7 mouse cellular contexts compared by ENCODE assay signal in genomic region chr1:90153787-90154186, GRCm38 (mm10). TPM values are rescaled to one million over a fixed set of nuclear protein-coding genes. Genes with fewer than 3 reads are reported as not detected.
DNase-seq lines count a peak whose midpoint lies in the region; ATAC-seq and TF ChIP-seq lines count a peak whose summit lies in the region.

No protein-coding gene starts in this region.

- H3K4me2 ChIP-seq in lung, embryonic 14.5 days = peak overlapping the region; percentile 52
- peak overlapping the region; percentile 49 for H3K4me2 ChIP-seq in forebrain, embryonic 14.5 days (ENCODE audit: low read length)
- peak overlapping the region; percentile 54 for H3K4me2 ChIP-seq in limb, embryonic 12.5 days
- peak overlapping the region; percentile 36 for H3K4me2 ChIP-seq in stomach, embryonic 14.5 days (replicated peaks; ENCODE audit: low read depth, low read length)

- H3K27ac ChIP-seq in lung, embryonic 14.5 days (ENCODE audit: low read depth) = no peak overlapping the region
- peak overlapping the region; percentile 48; the same call in 1 of the 2 replicates for H3K27ac ChIP-seq in forebrain, embryonic 14.5 days (ENCODE audit: low read depth, low read length)
- H3K27ac ChIP-seq in limb, embryonic 12.5 days = peak overlapping the region; percentile 74
- H3K27ac ChIP-seq in stomach, embryonic 14.5 days (ENCODE audit: low read length) = peak overlapping the region; percentile 61

- H3K4me3 ChIP-seq in lung, embryonic 14.5 days (ENCODE audit: low read depth, low read length) = 0 out of 2 replicates have a peak overlapping the region, but pooled peaks have one; percentile 17
- peak overlapping the region; percentile 15 for H3K4me3 ChIP-seq in forebrain, embryonic 14.5 days (ENCODE audit: low read depth, low read length)
- peak overlapping the region; percentile 25 for H3K4me3 ChIP-seq in limb, embryonic 12.5 days (replicated peaks)
- H3K4me3 ChIP-seq in stomach, embryonic 14.5 days (ENCODE audit: low read depth, low read length) = no peak overlapping the region

- WGBS in lung, embryonic 14.5 days = 16% methylated on average over 6 of the region's 6 CpGs
- WGBS in forebrain, embryonic 14.5 days = 7% methylated on average over 6 of the region's 6 CpGs
- WGBS in limb, embryonic 12.5 days = 14% methylated on average over 6 of the region's 6 CpGs
- 14% methylated on average over 6 of the region's 6 CpGs for WGBS in stomach, embryonic 14.5 days

- H3K4me1 ChIP-seq in lung, embryonic 14.5 days (ENCODE audit: insufficient read depth) = 0 out of 2 replicates have a peak, but pooled peaks cover 8% of the 10 kb centered on the region
- H3K4me1 ChIP-seq in forebrain, embryonic 14.5 days (ENCODE audit: control insufficient read depth, insufficient read depth, low read length) = peaks cover 9% of the 10 kb centered on the region
- H3K4me1 ChIP-seq in limb, embryonic 12.5 days (replicated peaks) = peaks cover 26% of the 10 kb centered on the region
- H3K4me1 ChIP-seq in stomach, embryonic 14.5 days (ENCODE audit: control insufficient read depth, insufficient read depth, low read length) = peaks cover 12% of the 10 kb centered on the region

- H3K9me3 ChIP-seq in lung, embryonic 14.5 days (ENCODE audit: low read depth, low read length) = no peaks in the 10 kb centered on the region
- H3K9me3 ChIP-seq in forebrain, embryonic 14.5 days (replicated peaks; ENCODE audit: control insufficient read depth, low read length) = no peaks in the 10 kb centered on the region
- H3K9me3 ChIP-seq in limb, embryonic 12.5 days = no peaks in the 10 kb centered on the region
- no peaks in the 10 kb centered on the region for H3K9me3 ChIP-seq in stomach, embryonic 14.5 days (ENCODE audit: control insufficient read depth, low read depth, low read length)

- TF ChIP-seq CTCF in lung, embryonic 14.5 days (IDR thresholded peaks at IDR 0.05; ENCODE audit: low read depth) = no peak

- no peak for DNase-seq in lung, embryonic 14.5 days
- DNase-seq in lung, adult 18-20 months = no peak
- DNase-seq in forebrain, embryonic 14.5 days (ENCODE audit: low spot score) = no peak
- DNase-seq in spleen, postnatal 4 days (ENCODE audit: low spot score in 2 of 2) = no peak
- no peak for DNase-seq in ovary, postnatal 14 days (ENCODE audit: low spot score)

- H3K27me3 ChIP-seq in lung, embryonic 14.5 days (ENCODE audit: insufficient read depth, low read length) = no peaks in the 10 kb centered on the region
- H3K27me3 ChIP-seq in forebrain, embryonic 14.5 days (replicated peaks; ENCODE audit: control insufficient read depth, insufficient read depth, low read length) = no peaks in the 10 kb centered on the region
- H3K27me3 ChIP-seq in limb, embryonic 12.5 days = peaks cover 8% of the 10 kb centered on the region; the same call in 1 of the 2 replicates
- H3K27me3 ChIP-seq in stomach, embryonic 14.5 days (ENCODE audit: control insufficient read depth, insufficient read depth, low read length) = no peaks in the 10 kb centered on the region

- ATAC-seq in lung, embryonic 14.5 days (ENCODE audit: insufficient read depth) = peak; percentile 32; the same call in 1 of the 2 replicates
- ATAC-seq in forebrain, embryonic 14.5 days = peak; percentile 30
- no peak for ATAC-seq in limb, embryonic 12.5 days (ENCODE audit: insufficient number of reproducible peaks, insufficient read depth, low FRiP score, low TSS enrichment, low read depth)
- ATAC-seq in stomach, embryonic 14.5 days (ENCODE audit: insufficient number of reproducible peaks, insufficient read depth, low FRiP score, low read depth) = no peak

- no peaks in the 10 kb centered on the region for H3K36me3 ChIP-seq in lung, embryonic 14.5 days (ENCODE audit: insufficient read depth)
- H3K36me3 ChIP-seq in forebrain, embryonic 14.5 days (ENCODE audit: control insufficient read depth, insufficient read depth, low read length) = no peaks in the 10 kb centered on the region
- no peaks in the 10 kb centered on the region for H3K36me3 ChIP-seq in limb, embryonic 12.5 days
- H3K36me3 ChIP-seq in stomach, embryonic 14.5 days (ENCODE audit: control insufficient read depth, insufficient read depth, low read length) = no peaks in the 10 kb centered on the region

- no peak overlapping the region for H3K9ac ChIP-seq in lung, embryonic 14.5 days
- H3K9ac ChIP-seq in forebrain, embryonic 14.5 days (ENCODE audit: low read length) = peak overlapping the region; percentile 40; the same call in 1 of the 2 replicates
- H3K9ac ChIP-seq in limb, embryonic 12.5 days (replicated peaks) = 0 out of 2 replicates have a peak overlapping the region, but pooled peaks have one; percentile 18
- no peak overlapping the region for H3K9ac ChIP-seq in stomach, embryonic 14.5 days (replicated peaks; ENCODE audit: low read depth, low read length)

RNA-seq across cellular contexts. Expression of gene Iqca, which starts 0.6 kb away (rescaled TPM):
- 0.11 and 0.14 TPM in 2 replicates for polyA plus RNA-seq in lung, embryonic 14.5 days (2014; fragmentation: Nextera tagmentation; extraction: Ambion mirVana)
- 0.95 and 0.99 TPM in 2 replicates for polyA plus RNA-seq in forebrain, embryonic 14.5 days (2014; fragmentation: Nextera tagmentation; extraction: Ambion mirVana)
- polyA plus RNA-seq in limb, embryonic 12.5 days (2016; fragmentation: Nextera tagmentation; extraction: Ambion mirVana) = 0.17 TPM in 1 of 2 replicates, not detected in the other
- not detected in 2 replicates for polyA plus RNA-seq in stomach, embryonic 14.5 days (2014; fragmentation: Nextera tagmentation; extraction: Ambion mirVana)

RNA-seq across cellular contexts. Expression of gene Ackr3, which starts 50.0 kb away (rescaled TPM):
- 22.6 and 24.3 TPM in 2 replicates for polyA plus RNA-seq in lung, embryonic 14.5 days (2014; fragmentation: Nextera tagmentation; extraction: Ambion mirVana)
- polyA plus RNA-seq in forebrain, embryonic 14.5 days (2014; fragmentation: Nextera tagmentation; extraction: Ambion mirVana) = 33.5 and 40.2 TPM in 2 replicates
- polyA plus RNA-seq in limb, embryonic 12.5 days (2016; fragmentation: Nextera tagmentation; extraction: Ambion mirVana) = 24.9 and 27.9 TPM in 2 replicates
- 34.3 and 37.0 TPM in 2 replicates for polyA plus RNA-seq in stomach, embryonic 14.5 days (2014; fragmentation: Nextera tagmentation; extraction: Ambion mirVana)

Comparison
In these comparisons a context has a peak if more than half of its experiments do, and no peak if none do; other contexts are left out.
1. ATAC-seq: peak in lung, embryonic 14.5 days (single experiment) and forebrain, embryonic 14.5 days (single experiment); none in limb, embryonic 12.5 days (single experiment) and stomach, embryonic 14.5 days (single experiment).
2. H3K9ac ChIP-seq: peak in forebrain, embryonic 14.5 days (single experiment) and limb, embryonic 12.5 days (single experiment); none in lung, embryonic 14.5 days (single experiment) and stomach, embryonic 14.5 days (single experiment).
3. Peak in every context shown above with its lines, with median percentiles within 50 percentile points of each other: H3K4me2 ChIP-seq.